Mouse (Mus musculus): ENCODE measurements around the gene Zfp609.

- no peak for TF ChIP-seq CTCF (IDR thresholded peaks at IDR 0.05; ENCODE audit: low read depth, low read length)
- no peak for TF ChIP-seq POLR2A (IDR thresholded peaks at IDR 0.05; ENCODE audit: extremely low read depth, insufficient read depth, low read length)
These were observed 82.9 kb downstream of the Zfp609 start for GRCm38 (mm10) chr9:65744171-65745082.
